Mouse (Mus musculus) intestine, postnatal 0 days (tissue): ENCODE measurements at regions not wholly inside any gene's neighbourhood (a gene's known extent, or its start where the extent isn't known, plus 50 kb on each side); places are given as distances from the start of the nearest gene placed in this dataset.
A peak's percentile ranks its signal among the peaks of the same experiment; 100 is the strongest.

Experiments
- ATAC-seq: fragments of 200-750 bp; cut with Nextera tagmentation; 2 replicates; pipeline ENCODE4 v1.8.0; 2017; ENCODE audit warnings: mild to moderate bottlenecking, moderate TSS enrichment, moderate library complexity
- H3K27ac ChIP-seq: fragments of 300-500 bp; sonication (generic); 2 replicates; pipeline ENCODE4 v1.5.1; 2014; ENCODE audit warnings: mild to moderate bottlenecking, low read depth, low read length, moderate library complexity
- H3K27me3 ChIP-seq: fragments of 300-500 bp; sonication (generic); replicated peaks from 2 replicates; pipeline ENCODE4 v1.6.1; 2014; ENCODE audit warnings: low read length, mixed read lengths; ENCODE audit not compliant: control insufficient read depth, insufficient read depth
- H3K36me3 ChIP-seq: fragments of 300-500 bp; sonication (generic); 2 replicates; pipeline ENCODE4 v1.6.1; 2014; ENCODE audit warnings: mild to moderate bottlenecking, moderate library complexity; ENCODE audit not compliant: control insufficient read depth, insufficient read depth
- H3K4me1 ChIP-seq: fragments of 300-500 bp; sonication (generic); replicated peaks from 2 replicates; pipeline ENCODE4 v1.6.1; 2014; ENCODE audit warnings: antibody characterized with exemption, low read length, mixed read lengths; ENCODE audit not compliant: control insufficient read depth, insufficient read depth
- H3K4me2 ChIP-seq: fragments of 300-500 bp; sonication (generic); replicated peaks from 2 replicates; pipeline ENCODE4 v1.6.1; 2014; ENCODE audit warnings: low read depth, mild to moderate bottlenecking, moderate library complexity
- H3K4me3 ChIP-seq: fragments of 300-500 bp; sonication (generic); 2 replicates; pipeline ENCODE4 v1.5.1; 2014; ENCODE audit warnings: low read depth, low read length
- H3K9ac ChIP-seq: fragments of 300-500 bp; sonication (generic); 2 replicates; pipeline ENCODE4 v1.6.1; 2014; ENCODE audit warnings: mild to moderate bottlenecking, low read depth, low read length
- H3K9me3 ChIP-seq: fragments of 300-500 bp; sonication (generic); 2 replicates; pipeline ENCODE4 v1.6.1; 2016; ENCODE audit warnings: mixed run types; ENCODE audit not compliant: control insufficient read depth
- CTCF ChIP-seq: sonication (generic); IDR thresholded peaks from 2 replicates; pipeline ENCODE4 v1.5.1; 2016; ENCODE audit warnings: low read depth, mild to moderate bottlenecking, control low read depth, antibody characterized with exemption, moderate library complexity
- WGBS: fragments of 180-500 bp; shearing (Covaris S2); extraction: QIAGEN DNeasy Blood & Tissue Kit; methylation state at CpG from one replicate; pipeline ENCODE4 v1.1.7; 2014; 5-methylcytosine and 5-hydroxymethylcytosine counted together

- no peaks in the 10 kb centered on the region for H3K9me3 ChIP-seq
- TF ChIP-seq CTCF, result no peak
- no peak overlapping the region for H3K27ac ChIP-seq
- no peaks in the 10 kb centered on the region for H3K27me3 ChIP-seq
- no peak overlapping the region for H3K4me2 ChIP-seq
- no peaks in the 10 kb centered on the region for H3K4me1 ChIP-seq
- no peak overlapping the region for H3K4me3 ChIP-seq
- 18% methylated on average over 1 of the region's 1 CpGs for WGBS
- ATAC-seq, result no peak
- no peaks in the 10 kb centered on the region for H3K36me3 ChIP-seq
- H3K9ac ChIP-seq, result no peak overlapping the region
Observed at GRCm38 (mm10) chr3:62916899-62917298, 312.0 kb upstream of the Gpr149 start.

GRCm38 (mm10) chr3:62885104-62885503 is 280.2 kb upstream of the Gpr149 start:
- TF ChIP-seq CTCF, result no peak
- H3K9me3 ChIP-seq, result no peaks in the 10 kb centered on the region
- 0 out of 2 replicates have a peak overlapping the region, but pooled peaks have one; percentile 52 for H3K27ac ChIP-seq
- H3K36me3 ChIP-seq, result no peaks in the 10 kb centered on the region
- no peak overlapping the region for H3K4me2 ChIP-seq
- H3K27me3 ChIP-seq, result no peaks in the 10 kb centered on the region
- no peaks in the 10 kb centered on the region; the same call in 1 of the 2 replicates for H3K4me1 ChIP-seq
- no peak overlapping the region for H3K4me3 ChIP-seq
- no peak overlapping the region for H3K9ac ChIP-seq
- ATAC-seq, result peak; percentile 90

GRCm38 (mm10) chr3:62882310-62883073 is 277.6 kb upstream of the Gpr149 start:
- Histone ChIP-seq H3K27me3 (no peaks in the 10 kb centered on the region), H3K4me3 (no peak overlapping the region), H3K4me1 (no peaks in the 10 kb centered on the region; the same call in 1 of the 2 replicates), H3K4me2 (peak overlapping the region; percentile 30; the same call in 1 of the 2 replicates), H3K9ac (no peak overlapping the region), H3K27ac (peak overlapping the region; percentile 50), H3K36me3 (no peaks in the 10 kb centered on the region), H3K9me3 (no peaks in the 10 kb centered on the region)
- WGBS, result 41% methylated on average over 3 of the region's 3 CpGs
- peak; percentile 85 for ATAC-seq
- no peak for TF ChIP-seq CTCF

GRCm38 (mm10) chr3:62860731-62861130 is 255.8 kb upstream of the Gpr149 start:
- Histone ChIP-seq H3K9me3 (no peaks in the 10 kb centered on the region), H3K9ac (no peak overlapping the region), H3K4me2 (no peak overlapping the region), H3K4me1 (no peaks in the 10 kb centered on the region), H3K27me3 (no peaks in the 10 kb centered on the region), H3K27ac (no peak overlapping the region), H3K36me3 (no peaks in the 10 kb centered on the region), H3K4me3 (no peak overlapping the region)
- peak; percentile 74 for TF ChIP-seq CTCF
- WGBS, result 13% methylated on average over 3 of the region's 3 CpGs
- no peak for ATAC-seq

- Histone ChIP-seq H3K27ac (no peak overlapping the region), H3K4me2 (no peak overlapping the region), H3K4me3 (no peak overlapping the region), H3K27me3 (no peaks in the 10 kb centered on the region), H3K9me3 (no peaks in the 10 kb centered on the region), H3K36me3 (no peaks in the 10 kb centered on the region), H3K4me1 (no peaks in the 10 kb centered on the region), H3K9ac (no peak overlapping the region)
- TF ChIP-seq CTCF, result no peak
- ATAC-seq, result no peak
- WGBS, result 29% methylated on average over 10 of the region's 10 CpGs
Observed at GRCm38 (mm10) chr3:62835695-62836476, 230.9 kb upstream of the Gpr149 start.

GRCm38 (mm10) chr3:62823892-62824291 is 219.0 kb upstream of the Gpr149 start:
- Histone ChIP-seq H3K9ac (no peak overlapping the region), H3K27me3 (no peaks in the 10 kb centered on the region), H3K4me1 (no peaks in the 10 kb centered on the region), H3K9me3 (0 out of 2 replicates have a peak, but pooled peaks cover 4% of the 10 kb centered on the region), H3K36me3 (no peaks in the 10 kb centered on the region), H3K4me2 (no peak overlapping the region), H3K4me3 (no peak overlapping the region), H3K27ac (no peak overlapping the region)
- no peak for TF ChIP-seq CTCF
- ATAC-seq, result no peak
- WGBS, result 88% methylated on average over 3 of the region's 3 CpGs
